Mouse (Mus musculus) CH12.LX (cell line): ENCODE data around the gene Gars. TPM values are rescaled to one million over a fixed set of nuclear protein-coding genes. Genes with fewer than 3 reads are reported as not detected.

Source experiments
- DNase-seq: peaks from one replicate; pipeline ENCODE4 v3.0.0-alpha.2; 2013; ENCODE audit errors: extremely low read depth
- H3K27ac ChIP-seq: 2 replicates; pipeline ENCODE4 v1.5.1; 2012; ENCODE audit warnings: low read depth, mild to moderate bottlenecking, control low read depth, moderate library complexity; ENCODE audit not compliant: insufficient read depth
- H3K27me3 ChIP-seq: replicated peaks from 2 replicates; pipeline ENCODE3; 2012; ENCODE audit warnings: inconsistent platforms
- H3K36me3 ChIP-seq, 2 experiments: replicated peaks in 1 of 2; 2 replicates each; pipeline versions ENCODE3 to v1.6.1; 2012; ENCODE audit warnings: inconsistent platforms in 1 of 2, low read length in 1 of 2, mild to moderate bottlenecking in 1 of 2, mixed read lengths in 1 of 2, moderate library complexity in 1 of 2; ENCODE audit not compliant: control insufficient read depth in 1 of 2, insufficient read depth in 1 of 2
- H3K4me1 ChIP-seq, 2 experiments: 2 replicates each; pipeline ENCODE4 v1.6.1; 2012; ENCODE audit warnings: inconsistent platforms in 1 of 2, moderate library complexity in 1 of 2; ENCODE audit not compliant: insufficient read depth in 2 of 2, control insufficient read depth in 1 of 2
- H3K4me2 ChIP-seq: 2 replicates; pipeline ENCODE4 v1.6.1; 2012; ENCODE audit warnings: low read depth, mild to moderate bottlenecking, control low read depth; ENCODE audit not compliant: poor library complexity, insufficient read depth, severe bottlenecking
- H3K4me3 ChIP-seq, 3 experiments: fragments of 150-350 bp in 1 of 3; sonication (generic) in 1 of 3; replicated peaks in 1 of 3; 2 replicates each; pipeline versions ENCODE3 to v1.5.1; 2011 to 2012; ENCODE audit warnings: low read depth in 2 of 3, low read length in 2 of 3, mild to moderate bottlenecking in 2 of 3, moderate library complexity in 2 of 3, control low read depth in 1 of 3, improper control_type of control experiment in 1 of 3, inconsistent platforms in 1 of 3, mixed read lengths in 1 of 3; ENCODE audit not compliant: poor library complexity in 1 of 3
- H3K79me2 ChIP-seq: replicated peaks from 2 replicates; pipeline ENCODE4 v1.6.1; 2012; ENCODE audit warnings: mild to moderate bottlenecking, moderate library complexity; ENCODE audit not compliant: control insufficient read depth, poor library complexity, insufficient read depth, severe bottlenecking; ENCODE audit errors: extremely low read depth
- H3K9ac ChIP-seq: 2 replicates; pipeline ENCODE4 v1.6.1; 2012; ENCODE audit warnings: low read depth, mild to moderate bottlenecking, control low read depth, moderate library complexity; ENCODE audit not compliant: insufficient read depth
- H3K9me3 ChIP-seq: replicated peaks from 2 replicates; pipeline ENCODE3; 2012; ENCODE audit warnings: low read length, inconsistent platforms, mixed read lengths
- ELF1 ChIP-seq: IDR thresholded peaks from 2 replicates; pipeline ENCODE4 v1.6.1; 2014; ENCODE audit warnings: low read depth, mild to moderate bottlenecking, inconsistent platforms, low read length, improper control_type of control experiment
- GABPA ChIP-seq: IDR thresholded peaks from 2 replicates; pipeline ENCODE4 v1.6.1; 2012; ENCODE audit warnings: low read depth, low read length, improper control_type of control experiment, inconsistent platforms; ENCODE audit not compliant: insufficient replicate concordance
- HCFC1 ChIP-seq: IDR thresholded peaks from 2 replicates; pipeline ENCODE4 v1.6.1; 2012; ENCODE audit warnings: low read depth, mild to moderate bottlenecking, inconsistent platforms, low read length, improper control_type of control experiment
- JUN ChIP-seq: IDR thresholded peaks from 2 replicates; pipeline ENCODE4 v1.6.1; 2011; ENCODE audit warnings: low read depth, mild to moderate bottlenecking, low read length, improper control_type of control experiment, moderate library complexity; ENCODE audit not compliant: insufficient read depth
- MAFK ChIP-seq: IDR thresholded peaks from 2 replicates; pipeline ENCODE4 v1.6.1; 2011; ENCODE audit warnings: low read length, improper control_type of control experiment; ENCODE audit not compliant: insufficient replicate concordance
- NELFE ChIP-seq: IDR thresholded peaks from 2 replicates; pipeline ENCODE4 v1.6.1; 2011; ENCODE audit warnings: low read depth, low read length, improper control_type of control experiment
- NRF1 ChIP-seq: IDR thresholded peaks from 2 replicates; pipeline ENCODE4 v1.6.1; 2014; ENCODE audit warnings: low read depth, mild to moderate bottlenecking, inconsistent platforms, low read length, improper control_type of control experiment, moderate library complexity
- dilution Hi-C: fragments of 300-500 bp; cut with MboI; formaldehyde crosslinking; loops from 2 replicates; pipeline ENCODE4 v1.14.3; 2020; ENCODE audit warnings: low sequenced_read_pairs; ENCODE audit not compliant: extremely low pct_unique_long_range_greater_than_20kb, extremely low pct_ligation_motif_present
- in situ Hi-C: fragments of 300-500 bp; cut with MboI; formaldehyde crosslinking; loops from 3 replicates; pipeline ENCODE4 v1.14.3; 2019; ENCODE audit warnings: low sequenced_read_pairs, low pct_ligation_motif_present, low pct_unique_long_range_greater_than_20kb, mixed read lengths
- polyA plus RNA-seq: library from polyadenylated mRNA; unstranded; fragments of >175 nt; gene quantifications from 2 replicates; pipeline ENCODE4 v1.2.1, GENCODE M21; 2012; ENCODE audit warnings: low read depth; ENCODE audit not compliant: insufficient read length
- total RNA-seq, 2 experiments: library from RNA; depleted of rRNA; stranded (reverse); fragments of 300-350 nt in 1 of 2; fragments of >200 nt in 1 of 2; gene quantifications; 2 replicates each; pipeline ENCODE4 v1.2.3; 2012 to 2014

Gene Gars
- total and polyA plus RNA-seq, 3 experiments: 329 to 457 (median 341) TPM

GRCm38 (mm10) chr6:55018417-55018816 lies 19.4 kb upstream of the Gars start:
- dilution Hi-C loops: no loop called here
- no peak for DNase-seq

GRCm38 (mm10) chr6:55021806-55022205 lies 16.0 kb upstream of the Gars start:
- Histone ChIP-seq H3K4me1 (peaks cover 0 to 8% of the 10 kb centered on the region in 2 experiments; a peak in 2 of 4 replicates), H3K79me2 (no peaks in the 10 kb centered on the region), H3K4me3 (no peak overlapping the region), H3K27ac (no peak overlapping the region), H3K27me3 (no peaks in the 10 kb centered on the region), H3K9me3 (no peaks in the 10 kb centered on the region), H3K36me3 (no peaks in the 10 kb centered on the region), H3K9ac (no peak overlapping the region), H3K4me2 (no peak overlapping the region)
- DNase-seq: no peak
- TF ChIP-seq NELFE: no peak
- dilution Hi-C loops: no loop called here
- in situ Hi-C loops: loop anchor here (25.0 kb wide), 1 partner anchor 435 kb away; the partner anchor contains the start of genes Fkbp14 and Plekha8

More at GRCm38 (mm10) chr6:55018417-55018816, 19.4 kb upstream of the Gars start:
- Histone ChIP-seq H3K4me1 (peaks cover 0 to 22% of the 10 kb centered on the region in 2 experiments; a peak in 3 of 4 replicates), H3K27me3 (no peaks in the 10 kb centered on the region), H3K27ac (no peak overlapping the region), H3K36me3 (no peaks in the 10 kb centered on the region), H3K9ac (no peak overlapping the region), H3K9me3 (peaks cover 4% of the 10 kb centered on the region), H3K4me2 (no peak overlapping the region), H3K4me3 (no peak overlapping the region), H3K79me2 (no peaks in the 10 kb centered on the region)
- in situ Hi-C loops: loop anchor here (5.0 to 25.0 kb wide), 3 partner anchors 104 to 431 kb away; partner anchors contain the start of genes Fkbp14 and Plekha8
- TF ChIP-seq GABPA: no peak

GRCm38 (mm10) chr6:55027642-55028041 lies 10.2 kb upstream of the Gars start:
- no peaks in the 10 kb centered on the region for H3K4me1 ChIP-seq
- H3K4me3 ChIP-seq: no peak overlapping the region
- in situ Hi-C loops: no loop called here
- no peak for TF ChIP-seq NRF1
- no peak for TF ChIP-seq MAFK
- TF ChIP-seq ELF1: no peak
- TF ChIP-seq JUN: no peak
- no peak for TF ChIP-seq HCFC1
- TF ChIP-seq, all 38 proteins: peak for 0
- Histone ChIP-seq H3K36me3 (no peaks in the 10 kb centered on the region), H3K79me2 (no peaks in the 10 kb centered on the region), H3K9me3 (peaks cover 3% of the 10 kb centered on the region), H3K27me3 (peaks cover 16% of the 10 kb centered on the region), H3K4me2 (no peak overlapping the region), H3K9ac (no peak overlapping the region), H3K27ac (no peak overlapping the region)
- dilution Hi-C loops: no loop called here
- DNase-seq: no peak
